Mouse (Mus musculus) MEL (cell line): ENCODE data around the gene Amotl1. TPM values are rescaled to one million over a fixed set of nuclear protein-coding genes. Genes with fewer than 3 reads are reported as not detected.

Experiments
- DNase-seq: peaks from one replicate; pipeline ENCODE4 v3.0.0; 2011; ENCODE audit warnings: low read depth, low spot score
- H3K27ac ChIP-seq: 2 replicates; pipeline ENCODE4 v1.5.1; 2012; ENCODE audit warnings: low read depth, mild to moderate bottlenecking, control low read depth, low read length, moderate library complexity; ENCODE audit not compliant: control insufficient read depth
- H3K27me3 ChIP-seq, 2 experiments: fragments of 150-350 bp in 1 of 2; sonication (generic) in 1 of 2; 2 replicates each; pipeline ENCODE4 v1.6.1; 2012; ENCODE audit warnings: low read length in 2 of 2, mild to moderate bottlenecking in 2 of 2, improper control_type of control experiment in 1 of 2, moderate library complexity in 1 of 2; ENCODE audit not compliant: insufficient read depth in 2 of 2, control insufficient read depth in 1 of 2
- H3K36me3 ChIP-seq, 2 experiments: 2 replicates each; pipeline ENCODE4 v1.6.1; 2012 to 2014; ENCODE audit warnings: low read length in 2 of 2, improper control_type of control experiment in 1 of 2, inconsistent platforms in 1 of 2, mild to moderate bottlenecking in 1 of 2; ENCODE audit not compliant: insufficient read depth in 2 of 2, control insufficient read depth in 1 of 2
- H3K4me1 ChIP-seq, 2 experiments: fragments of 150-350 bp in 1 of 2; sonication (generic) in 1 of 2; 2 replicates each; pipeline ENCODE4 v1.6.1; 2012; ENCODE audit warnings: low read length in 2 of 2, improper control_type of control experiment in 1 of 2, mild to moderate bottlenecking in 1 of 2; ENCODE audit not compliant: insufficient read depth in 2 of 2, control insufficient read depth in 1 of 2
- H3K4me3 ChIP-seq, 2 experiments: fragments of 150-350 bp in 1 of 2; sonication (generic) in 1 of 2; 2 replicates each; pipeline ENCODE4 v1.5.1; 2012; ENCODE audit warnings: low read depth in 2 of 2, low read length in 2 of 2, mild to moderate bottlenecking in 2 of 2, moderate library complexity in 2 of 2, control low read depth in 1 of 2, improper control_type of control experiment in 1 of 2; ENCODE audit not compliant: control insufficient read depth in 1 of 2, insufficient read depth in 1 of 2
- H3K79me2 ChIP-seq: 2 replicates; pipeline ENCODE4 v1.6.1; 2012; ENCODE audit warnings: mild to moderate bottlenecking, low read length, moderate library complexity; ENCODE audit not compliant: control insufficient read depth, poor library complexity, insufficient read depth
- H3K9ac ChIP-seq: 2 replicates; pipeline ENCODE4 v1.6.1; 2012; ENCODE audit warnings: low read depth, mild to moderate bottlenecking, control low read depth, low read length, moderate library complexity; ENCODE audit not compliant: control insufficient read depth, poor library complexity, severe bottlenecking
- H3K9me3 ChIP-seq: fragments of 150-350 bp; sonication (generic); replicated peaks from 2 replicates; pipeline ENCODE4 v1.6.1; 2012; ENCODE audit warnings: mild to moderate bottlenecking, low read length, improper control_type of control experiment, moderate library complexity; ENCODE audit not compliant: insufficient read depth
- CHD2 ChIP-seq: IDR thresholded peaks from 2 replicates; pipeline ENCODE4 v1.6.1; 2011; ENCODE audit warnings: low read length, improper control_type of control experiment
- E2F4 ChIP-seq: IDR thresholded peaks from 2 replicates; pipeline ENCODE4 v1.6.1; 2011; ENCODE audit warnings: low read depth, low read length, improper control_type of control experiment, borderline replicate concordance
- ETS1 ChIP-seq: IDR thresholded peaks from 2 replicates; pipeline ENCODE4 v1.6.1; 2012; ENCODE audit warnings: low read depth, mild to moderate bottlenecking, inconsistent platforms, low read length, improper control_type of control experiment, moderate library complexity
- GABPA ChIP-seq: IDR thresholded peaks from 2 replicates; pipeline ENCODE4 v1.6.1; 2012; ENCODE audit warnings: low read depth, mild to moderate bottlenecking, inconsistent platforms, low read length, improper control_type of control experiment, moderate library complexity
- JUND ChIP-seq: IDR thresholded peaks from 2 replicates; pipeline ENCODE4 v1.6.1; 2011; ENCODE audit warnings: low read depth, mild to moderate bottlenecking, improper control_type of control experiment, low read length
- KAT2A ChIP-seq: conservative IDR thresholded peaks from 2 replicates; pipeline ENCODE4 v1.6.1; 2012; ENCODE audit warnings: low read depth, low read length, improper control_type of control experiment, inconsistent platforms
- MAFK ChIP-seq: IDR thresholded peaks from 2 replicates; pipeline ENCODE4 v1.6.1; 2011; ENCODE audit warnings: low read depth, mild to moderate bottlenecking, low read length, improper control_type of control experiment, borderline replicate concordance
- MAX ChIP-seq: IDR thresholded peaks from 2 replicates; pipeline ENCODE4 v1.6.1; 2011; ENCODE audit warnings: low read length, improper control_type of control experiment
- MEF2A ChIP-seq: IDR thresholded peaks from 2 replicates; pipeline ENCODE4 v1.6.1; 2014; ENCODE audit warnings: low read depth, mild to moderate bottlenecking, inconsistent platforms, low read length, improper control_type of control experiment; ENCODE audit not compliant: poor library complexity, insufficient replicate concordance, severe bottlenecking; ENCODE audit errors: extremely low read depth
- MXI1 ChIP-seq: IDR thresholded peaks from 2 replicates; pipeline ENCODE4 v1.6.1; 2011; ENCODE audit warnings: mild to moderate bottlenecking, low read depth, low read length, improper control_type of control experiment
- MYB ChIP-seq: IDR thresholded peaks from 2 replicates; pipeline ENCODE4 v1.6.1; 2011; ENCODE audit warnings: mild to moderate bottlenecking, low read depth, low read length, improper control_type of control experiment
- NELFE ChIP-seq: IDR thresholded peaks from 2 replicates; pipeline ENCODE4 v1.6.1; 2011; ENCODE audit warnings: low read depth, low read length, improper control_type of control experiment
- NRF1 ChIP-seq: IDR thresholded peaks from 2 replicates; pipeline ENCODE4 v1.6.1; 2014; ENCODE audit warnings: low read depth, mild to moderate bottlenecking, inconsistent platforms, low read length, improper control_type of control experiment, moderate library complexity; ENCODE audit not compliant: poor library complexity, insufficient read depth, severe bottlenecking
- POLR2A ChIP-seq, 2 experiments: IDR thresholded peaks; 2 replicates each; pipeline ENCODE4 v1.6.1; 2011 to 2012; ENCODE audit warnings: low read length in 2 of 2, mild to moderate bottlenecking in 2 of 2, control low read depth in 1 of 2, improper control_type of control experiment in 1 of 2, low read depth in 1 of 2, moderate library complexity in 1 of 2; ENCODE audit not compliant: control insufficient read depth in 1 of 2, insufficient read depth in 1 of 2, poor library complexity in 1 of 2
- POLR2AphosphoS2 ChIP-seq: IDR thresholded peaks from 2 replicates; pipeline ENCODE4 v1.6.1; 2011; ENCODE audit warnings: low read length, improper control_type of control experiment
- POLR2AphosphoS5 ChIP-seq: IDR thresholded peaks from 2 replicates; pipeline ENCODE4 v1.6.1; 2012; ENCODE audit warnings: low read depth, borderline replicate concordance, mild to moderate bottlenecking, inconsistent platforms, low read length, moderate library complexity, mixed read lengths
- RAD21 ChIP-seq: IDR thresholded peaks from 2 replicates; pipeline ENCODE4 v1.6.1; 2011; ENCODE audit warnings: mild to moderate bottlenecking, low read depth, low read length, improper control_type of control experiment
- RCOR1 ChIP-seq: IDR thresholded peaks from 2 replicates; pipeline ENCODE4 v1.6.1; 2012; ENCODE audit warnings: low read depth, mild to moderate bottlenecking, inconsistent platforms, low read length, improper control_type of control experiment
- SIN3A ChIP-seq: IDR thresholded peaks from 2 replicates; pipeline ENCODE4 v1.6.1; 2012; ENCODE audit warnings: low read length, improper control_type of control experiment, inconsistent platforms
- SMC3 ChIP-seq: IDR thresholded peaks from 2 replicates; pipeline ENCODE4 v1.6.1; 2011; ENCODE audit warnings: low read depth, low read length, improper control_type of control experiment
- TAL1 ChIP-seq: IDR thresholded peaks from 2 replicates; pipeline ENCODE4 v1.6.1; 2012; ENCODE audit warnings: mild to moderate bottlenecking, inconsistent platforms, low read length, moderate library complexity, mixed read lengths
- TBP ChIP-seq: IDR thresholded peaks from 2 replicates; pipeline ENCODE4 v1.8.0; 2011; ENCODE audit warnings: low read depth, low read length, improper control_type of control experiment
- UBTF ChIP-seq: IDR thresholded peaks from 2 replicates; pipeline ENCODE4 v1.6.1; 2012; ENCODE audit warnings: low read depth, mild to moderate bottlenecking, inconsistent platforms, low read length, improper control_type of control experiment, moderate library complexity, borderline replicate concordance; ENCODE audit not compliant: insufficient read depth
- USF2 ChIP-seq, 2 experiments: IDR thresholded peaks; 2 replicates each; pipeline ENCODE4 v1.6.1; 2011 to 2012; ENCODE audit warnings: improper control_type of control experiment in 2 of 2, low read length in 2 of 2, borderline replicate concordance in 1 of 2, inconsistent platforms in 1 of 2, low read depth in 1 of 2, mild to moderate bottlenecking in 1 of 2; ENCODE audit not compliant: insufficient read depth in 1 of 2
- ZKSCAN1 ChIP-seq: IDR thresholded peaks from 2 replicates; pipeline ENCODE4 v1.6.1; 2012; ENCODE audit warnings: low read depth, mild to moderate bottlenecking, inconsistent platforms, low read length, improper control_type of control experiment, moderate library complexity
- ZMIZ1 ChIP-seq: IDR thresholded peaks from 2 replicates; pipeline ENCODE4 v1.6.1; 2012; ENCODE audit warnings: low read depth, mild to moderate bottlenecking, inconsistent platforms, low read length, improper control_type of control experiment, moderate library complexity
- ZNF384 ChIP-seq: IDR thresholded peaks from 2 replicates; pipeline ENCODE4 v1.6.1; 2012; ENCODE audit warnings: low read depth, mild to moderate bottlenecking, inconsistent platforms, low read length, improper control_type of control experiment
- polyA plus RNA-seq, 2 experiments: library from polyadenylated mRNA; stranded (reverse) in 1 of 2; unstranded in 1 of 2; fragments of >175 nt in 1 of 2; fragments of >200 nt in 1 of 2; gene quantifications; 2 replicates each; pipeline versions ENCODE4 v1.2.1 to v1.2.4; 2012; ENCODE audit warnings: low replicate concordance in 2 of 2, low read depth in 1 of 2; ENCODE audit not compliant: insufficient read length in 2 of 2, insufficient read depth in 1 of 2, missing spikeins in 1 of 2
- total RNA-seq: library from RNA; depleted of rRNA; stranded (reverse); fragments of 300-350 nt; gene quantifications from 2 replicates; pipeline ENCODE4 v1.2.3, GENCODE M21; 2012

Gene Amotl1
- total and polyA plus RNA-seq, 3 experiments: 7.4 to 9.3 TPM; not detected in 1

DNA sequence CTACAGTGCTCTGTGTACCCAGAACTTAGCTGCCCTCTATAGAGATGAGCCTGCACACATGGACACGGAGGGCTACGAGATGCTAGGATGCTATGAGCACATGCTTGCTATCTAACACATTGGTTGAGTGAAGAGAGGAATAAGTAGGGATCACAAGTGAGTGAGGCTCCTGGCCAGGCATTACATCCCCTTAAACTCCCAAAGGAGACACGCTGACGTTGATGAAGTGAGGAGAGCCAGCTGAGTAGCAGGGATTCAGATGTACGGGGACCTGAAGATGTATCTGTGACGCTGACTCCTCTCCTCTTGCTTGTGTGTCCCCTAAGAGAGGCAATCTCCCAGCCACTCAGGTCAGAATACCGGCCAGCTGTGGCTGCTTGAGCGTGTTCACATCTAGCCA, 3.0 kb upstream of the Amotl1 start:
- Histone ChIP-seq H3K36me3 (no peaks in the 10 kb centered on the region), H3K9me3 (no peaks in the 10 kb centered on the region), H3K27ac (no peak overlapping the region), H3K79me2 (no peaks in the 10 kb centered on the region), H3K9ac (no peak overlapping the region), H3K27me3 (peaks cover 36 to 62% of the 10 kb centered on the region in 2 experiments), H3K4me3 (no peak overlapping the region), H3K4me1 (no peaks in the 10 kb centered on the region)
- no peak for DNase-seq
- TF ChIP-seq MAFK (no peak), TAL1 (no peak), SMC3 (no peak), MAX (no peak), SIN3A (no peak), POLR2AphosphoS5 (no peak; the same call in 1 of the 2 replicates), UBTF (no peak), NELFE (no peak), RAD21 (no peak), MXI1 (no peak), CHD2 (no peak), ETS1 (no peak)

GRCm38 (mm10) chr9:14646641-14647040, 1.8 kb upstream of the Amotl1 start:
- H3K4me1 ChIP-seq: peaks cover 0 to 8% of the 10 kb centered on the region in 2 experiments; a peak in 1 of 4 replicates
- peaks cover 33 to 52% of the 10 kb centered on the region in 2 experiments for H3K27me3 ChIP-seq

DNA sequence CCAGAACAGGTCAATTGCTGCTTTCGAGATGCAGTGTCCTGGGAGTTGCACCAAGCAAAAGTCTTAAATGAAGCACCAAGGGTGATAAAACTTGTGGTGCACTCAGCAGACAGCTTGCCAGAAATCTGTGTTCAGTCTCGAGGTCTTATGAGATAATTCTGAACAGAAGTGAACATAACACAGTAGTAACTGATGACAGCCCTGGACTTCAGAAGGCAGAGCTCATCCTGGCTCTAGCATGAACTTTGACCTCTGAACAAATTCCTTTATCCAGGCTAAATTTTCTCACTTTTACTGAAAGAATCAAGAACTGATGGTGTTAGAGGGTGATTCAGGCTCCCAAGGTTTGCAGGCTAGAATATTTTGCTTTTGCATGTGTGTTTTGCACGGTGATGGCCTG, 1.2 kb upstream of the Amotl1 start:
- Histone ChIP-seq H3K27me3 (peaks cover 33 to 48% of the 10 kb centered on the region in 2 experiments), H3K4me3 (no peak overlapping the region)
- TF ChIP-seq GABPA (no peak), E2F4 (no peak), POLR2A (IDR thresholded peaks at IDR 0.05; ENCODE audit: control insufficient read depth in 1 of 2, insufficient read depth in 1 of 2, low read depth in 1 of 2, low read length in 2 of 2, poor library complexity in 1 of 2) (no peak), NELFE (no peak), ZNF384 (no peak), ZMIZ1 (no peak), TAL1 (no peak), SIN3A (no peak), ZKSCAN1 (no peak), POLR2AphosphoS2 (no peak), NRF1 (no peak), TBP (no peak), USF2 (IDR thresholded peaks at IDR 0.05; ENCODE audit: borderline replicate concordance in 1 of 2, insufficient read depth in 1 of 2, low read depth in 1 of 2, low read length in 2 of 2) (no peak), JUND (no peak)

More at GRCm38 (mm10) chr9:14646641-14647040, 1.8 kb upstream of the Amotl1 start:
- Histone ChIP-seq H3K9ac (no peak overlapping the region), H3K79me2 (no peaks in the 10 kb centered on the region), H3K27ac (no peak overlapping the region), H3K4me3 (no peak overlapping the region), H3K36me3 (no peaks in the 10 kb centered on the region), H3K9me3 (no peaks in the 10 kb centered on the region)
- no peak for DNase-seq
- TF ChIP-seq UBTF (no peak), RCOR1 (no peak), NRF1 (no peak), MEF2A (no peak), MYB (no peak), GABPA (no peak), KAT2A (no peak)

More for the DNA sequence above, 1.2 kb upstream of the Amotl1 start:
- no peak overlapping the region for H3K9ac ChIP-seq
- no peaks in the 10 kb centered on the region for H3K36me3 ChIP-seq
- no peaks in the 10 kb centered on the region for H3K9me3 ChIP-seq
- H3K27ac ChIP-seq: no peak overlapping the region
- no peaks in the 10 kb centered on the region for H3K79me2 ChIP-seq
- no peak for DNase-seq
- H3K4me1 ChIP-seq: peaks cover 0 to 10% of the 10 kb centered on the region in 2 experiments; a peak in 1 of 4 replicates
